Mouse (Mus musculus) embryonic fibroblast, embryonic 13.5 days (primary cell): Measurements from ENCODE around the gene Entpd5. TPM values are rescaled to one million over a fixed set of nuclear protein-coding genes. Genes with fewer than 3 reads are reported as not detected.
"Not testable (repeated sequence)": the region's sequence is repeated elsewhere in the genome, so short reads cannot be mapped to it uniquely, and the experiment has no call there.

ENCODE experiments used
- H3K27ac ChIP-seq: 2 replicates; pipeline ENCODE4 v1.5.1; 2012; ENCODE audit warnings: low read length, control low read depth, inconsistent platforms; ENCODE audit not compliant: insufficient read depth
- H3K4me1 ChIP-seq: 2 replicates; pipeline ENCODE4 v1.6.1; 2011; ENCODE audit warnings: low read length; ENCODE audit not compliant: control insufficient read depth, insufficient read depth
- H3K4me3 ChIP-seq: 2 replicates; pipeline ENCODE4 v1.5.1; 2011; ENCODE audit warnings: mild to moderate bottlenecking, control low read depth, low read length; ENCODE audit not compliant: insufficient read depth
- CTCF ChIP-seq: IDR thresholded peaks from 2 replicates; pipeline ENCODE4 v1.5.1; 2011; ENCODE audit warnings: mild to moderate bottlenecking, control low read depth, low read length, moderate library complexity, borderline replicate concordance; ENCODE audit not compliant: insufficient read depth
- POLR2A ChIP-seq: IDR thresholded peaks from 2 replicates; pipeline ENCODE4 v1.6.1; 2011; ENCODE audit warnings: low read depth, mild to moderate bottlenecking, control low read depth, low read length, moderate library complexity
- polyA plus RNA-seq: library from polyadenylated mRNA; stranded (reverse); fragments of >200 nt; gene quantifications from 2 replicates; pipeline ENCODE4 v1.2.4, GENCODE M21; 2011; ENCODE audit warnings: low read depth; ENCODE audit not compliant: missing spikeins, insufficient read length

Gene Entpd5
- polyA plus RNA-seq, 1 experiment, result 14.6 TPM

DNA sequence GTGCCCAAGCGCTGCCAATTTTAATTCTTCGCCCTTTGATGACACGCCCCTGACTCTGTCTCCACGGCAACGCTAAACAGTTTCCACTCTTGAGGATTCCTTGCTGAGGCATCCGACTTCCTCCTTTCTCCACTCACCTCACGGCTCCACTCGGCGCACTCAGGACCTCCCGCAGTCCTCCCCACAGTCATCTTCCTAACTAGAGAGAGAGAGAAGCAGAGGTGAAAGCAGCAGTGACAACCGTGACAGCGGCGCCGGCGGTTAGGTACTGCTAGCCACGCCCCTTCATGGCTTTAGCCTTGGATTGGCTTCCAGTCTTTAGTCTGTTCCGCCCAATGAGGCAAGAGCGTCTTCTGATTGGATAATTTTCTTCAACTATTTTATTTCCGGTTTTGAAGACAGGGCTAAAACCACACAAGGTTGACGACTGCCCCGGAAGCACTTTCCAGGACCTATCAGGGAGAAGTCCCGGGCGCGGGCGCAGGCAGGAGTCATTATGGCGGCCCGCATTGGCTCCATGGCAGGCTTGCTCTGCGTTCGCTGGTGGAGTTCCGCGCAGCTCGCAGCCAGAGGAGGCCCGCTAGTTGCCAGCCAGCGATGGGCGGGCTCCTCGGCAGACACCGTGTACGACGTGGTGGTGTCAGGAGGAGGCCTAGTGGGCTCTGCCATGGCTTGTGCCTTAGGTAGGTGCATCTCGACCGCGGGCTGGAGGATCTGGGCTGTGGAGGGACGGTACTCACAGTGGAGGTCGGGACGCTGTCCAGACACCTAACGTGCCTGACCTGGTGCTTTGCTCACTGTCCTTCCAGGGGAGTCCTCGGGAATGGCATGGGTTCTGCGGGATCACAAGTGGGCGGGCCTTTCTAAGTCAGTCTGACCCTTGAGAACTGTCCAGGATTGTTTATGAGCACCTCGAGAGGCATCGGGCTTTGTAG is 47.0 kb downstream of the Entpd5 start, which contains the start of the genes Coq6 and Fam161b:
Coq6 (plus strand) TSS at position 103 of the 935 bp plus-strand sequence.
Fam161b (minus strand) TSS at position 279 of the 935 bp plus-strand sequence.
- H3K27ac ChIP-seq, result no peak within 1 kb of the TSS
- H3K4me3 ChIP-seq, result peak within 1 kb of the TSS; percentile 99
- TF ChIP-seq POLR2A, result no peak; the same call in 1 of the 2 replicates
- TF ChIP-seq CTCF, result no peak
- peaks cover 3% of the 10 kb centered on the region; the same call in 1 of the 2 replicates for H3K4me1 ChIP-seq

DNA sequence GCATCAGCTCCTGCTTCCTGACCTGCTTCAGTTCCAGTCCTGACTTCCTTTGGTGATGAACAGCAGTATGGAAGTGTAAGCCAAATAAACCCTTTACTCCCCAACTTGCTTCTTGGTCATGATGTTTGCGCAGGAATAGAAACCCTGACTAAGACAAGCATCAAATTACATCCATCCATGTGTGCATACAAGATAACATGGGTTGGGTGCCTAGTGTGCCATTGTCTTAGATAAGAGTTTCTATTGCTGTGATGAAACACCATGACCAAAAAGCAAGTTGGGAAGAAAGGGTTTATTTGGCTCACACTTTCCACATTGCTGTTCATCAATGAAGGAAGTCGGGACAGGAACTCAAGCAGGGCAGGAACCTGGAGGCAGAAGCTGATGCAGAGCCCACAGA is 50.1 kb downstream of the Entpd5 start:
- H3K4me3 ChIP-seq, H3K4me1 ChIP-seq, H3K27ac ChIP-seq: not testable (repeated sequence)

DNA sequence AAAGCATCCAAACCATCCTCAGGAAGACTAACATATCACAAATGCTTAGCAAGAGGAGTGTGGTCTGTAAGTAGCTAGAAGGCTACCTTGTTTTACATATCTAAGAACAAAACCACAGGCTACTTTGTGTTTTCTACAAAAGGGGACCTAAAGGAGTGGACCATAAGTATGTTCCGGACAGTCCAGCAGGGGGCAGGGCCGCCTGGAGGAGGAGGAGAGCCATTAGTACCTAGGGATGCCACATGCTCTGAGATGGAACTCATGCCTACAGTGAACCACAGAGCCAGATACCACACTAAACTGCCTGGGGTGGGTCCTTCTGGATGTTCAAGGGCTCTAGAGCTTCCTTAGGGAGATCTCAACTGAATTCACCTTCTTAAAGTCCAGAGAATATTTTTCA is 61.6 kb downstream of the Entpd5 start:
- Histone ChIP-seq H3K4me3 (no peak overlapping the region), H3K27ac (no peak overlapping the region), H3K4me1 (no peaks in the 10 kb centered on the region)
- TF ChIP-seq POLR2A (no peak), CTCF (peak; percentile 52; the same call in 1 of the 2 replicates)

DNA sequence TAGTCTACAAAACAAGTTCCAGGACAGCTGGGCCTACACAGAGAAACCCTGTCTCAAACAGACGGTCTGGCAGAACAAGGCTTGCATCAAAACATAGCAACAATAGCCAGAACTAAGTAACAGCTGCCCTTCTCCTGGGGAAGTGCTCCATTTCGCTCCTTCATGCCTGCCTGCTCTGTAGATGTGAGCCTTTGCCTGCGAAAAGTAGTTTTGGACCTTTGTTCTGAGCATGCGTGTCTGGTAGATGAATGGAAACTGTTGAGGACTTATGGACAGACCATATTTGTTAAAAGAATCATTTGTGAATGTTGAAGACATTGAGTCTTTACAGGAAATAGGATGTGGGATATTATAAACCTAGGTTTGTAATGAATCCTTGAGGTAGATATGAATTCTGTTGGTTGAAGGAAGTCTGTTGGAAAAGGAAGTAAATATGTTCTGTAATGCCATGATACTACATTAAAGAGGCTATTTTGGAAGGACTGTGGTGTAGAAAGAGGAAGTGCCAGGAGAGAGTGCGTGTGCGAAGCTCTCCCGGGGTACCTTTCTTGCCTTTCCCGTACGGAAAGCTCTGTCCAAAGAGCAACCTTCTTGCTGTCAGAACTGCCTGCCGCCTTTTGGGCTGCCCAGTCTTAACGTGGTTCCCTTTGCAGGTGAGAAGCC is 71.7 kb downstream of the Entpd5 start:
- H3K27ac ChIP-seq, result no peak overlapping the region
- no peak overlapping the region for H3K4me3 ChIP-seq
- TF ChIP-seq CTCF, result no peak
- no peak for TF ChIP-seq POLR2A
- no peaks in the 10 kb centered on the region for H3K4me1 ChIP-seq

DNA sequence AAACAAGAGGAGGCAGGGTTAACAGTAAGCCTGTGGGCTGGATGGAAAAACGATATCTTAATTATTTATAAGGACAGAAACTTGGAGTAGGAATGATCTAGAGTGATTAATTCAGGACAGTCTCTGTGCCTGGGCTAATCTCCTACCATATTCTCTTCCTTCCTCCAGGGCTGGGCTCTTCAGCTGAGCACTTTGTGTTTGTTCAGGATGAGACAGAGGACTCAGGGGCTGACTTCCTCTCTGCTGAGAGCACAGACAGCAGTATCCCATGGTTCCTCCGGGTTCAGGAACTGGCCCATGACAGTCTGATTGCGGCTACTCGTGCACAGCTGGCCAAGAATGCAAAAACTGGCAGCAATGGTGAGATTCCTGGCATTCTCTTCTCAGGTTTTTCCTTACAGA is 81.7 kb downstream of the Entpd5 start:
- TF ChIP-seq POLR2A, result no peak
- no peak for TF ChIP-seq CTCF
- Histone ChIP-seq H3K27ac (peak overlapping the region; percentile 35), H3K4me3 (no peak overlapping the region), H3K4me1 (peaks cover 4% of the 10 kb centered on the region; the same call in 1 of the 2 replicates)

Other genes starting within 250 kb of the Entpd5 start
- 20.6 and 21.3 TPM in 2 replicates for gene Elmsan1, start 190.1 kb downstream of the Entpd5 start, polyA plus RNA-seq
- 41.6 and 43.7 TPM in 2 replicates for gene Ptgr2, start 123.8 kb downstream of the Entpd5 start, polyA plus RNA-seq
- gene Zfp410, start 92.2 kb downstream of the Entpd5 start, polyA plus RNA-seq, result 39.1 and 46.0 TPM in 2 replicates
- gene Coq6, start 47.4 kb downstream of the Entpd5 start, polyA plus RNA-seq, result 18.7 and 21.9 TPM in 2 replicates
- 0.61 and 0.94 TPM in 2 replicates for gene Fam161b, start 47.2 kb downstream of the Entpd5 start, polyA plus RNA-seq
- gene Bbof1, start within 50 bp of the Entpd5 start, polyA plus RNA-seq, result 0.22 and 0.95 TPM in 2 replicates
- 14.8 and 15.8 TPM in 2 replicates for gene Rnf113a2, start 8.2 kb upstream of the Entpd5 start, polyA plus RNA-seq
- gene Aldh6a1, start 42.0 kb upstream of the Entpd5 start, polyA plus RNA-seq, result 14.2 and 19.1 TPM in 2 replicates
- 10.3 and 14.5 TPM in 2 replicates for gene Lin52, start 42.4 kb upstream of the Entpd5 start, polyA plus RNA-seq
- not detected in 2 replicates for gene Vsx2, start 160.7 kb upstream of the Entpd5 start, polyA plus RNA-seq
- 14.7 and 18.2 TPM in 2 replicates for gene Abcd4, start 208.4 kb upstream of the Entpd5 start, polyA plus RNA-seq
- not detected in 2 replicates for gene Vrtn, start 232.0 kb upstream of the Entpd5 start, polyA plus RNA-seq